Mouse (Mus musculus): ENCODE data around the gene Helz2. TPM values are rescaled to one million over a fixed set of nuclear protein-coding genes. Genes with fewer than 3 reads are reported as not detected.

Gene Helz2
- polyA plus RNA-seq, 1 experiment from 2014 or later: 1.6 TPM

DNA sequence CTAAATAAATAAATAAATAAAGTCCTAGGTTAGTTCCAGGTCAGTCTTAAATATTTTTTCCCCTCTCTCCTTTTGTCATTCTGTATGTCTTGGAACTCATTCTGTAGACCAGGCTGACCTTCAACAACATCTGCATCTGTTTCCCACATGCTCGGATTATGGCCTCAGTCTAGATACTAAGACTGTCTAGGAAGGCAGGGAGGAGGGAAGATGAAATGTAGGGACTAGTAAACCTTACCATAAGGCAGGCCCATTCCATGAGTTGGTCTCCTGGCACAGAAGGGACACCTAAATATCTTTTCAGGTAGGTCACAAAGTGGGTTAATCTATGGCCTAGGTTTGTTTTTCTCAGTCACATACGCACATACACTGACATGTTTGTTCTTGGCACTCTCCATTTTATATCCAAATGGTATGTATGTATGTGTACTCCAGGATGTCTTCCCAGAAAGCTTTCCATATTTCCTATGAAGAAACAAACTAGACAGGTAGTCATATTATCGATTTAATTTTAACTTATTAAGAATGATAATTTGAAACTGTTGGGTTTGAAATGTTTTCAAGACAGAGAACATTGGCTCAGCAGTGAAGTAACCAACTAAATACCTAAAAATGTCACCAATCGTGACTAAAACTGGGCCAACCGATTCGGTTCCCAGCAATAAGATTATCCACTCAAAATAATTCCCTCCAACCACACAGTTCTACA lies 45.0 kb upstream of the Helz2 start:
- no peak for ATAC-seq (ENCODE audit: low FRiP score, low TSS enrichment)
- no peaks in the 10 kb centered on the region for H3K9me3 ChIP-seq (ENCODE audit: control insufficient read depth, low read length)
- WGBS: 55% methylated on average over 6 of the region's 6 CpGs
- H3K4me3 ChIP-seq (ENCODE audit: low read depth, low read length): peak overlapping the region; percentile 73
- peak overlapping the region; percentile 91 for H3K9ac ChIP-seq (ENCODE audit: low read length)
- peak overlapping the region; percentile 97 for H3K27ac ChIP-seq (replicated peaks)
- no peaks in the 10 kb centered on the region for H3K36me3 ChIP-seq (ENCODE audit: control insufficient read depth, insufficient read depth, low read length)
- TF ChIP-seq EP300 (optimal IDR thresholded peaks at IDR 0.05) (no peak), CTCF (IDR thresholded peaks at IDR 0.05; ENCODE audit: low read depth) (no peak)
- no peak for DNase-seq (ENCODE audit: low spot score)
- H3K4me1 ChIP-seq (replicated peaks; ENCODE audit: control insufficient read depth, insufficient read depth): no peaks in the 10 kb centered on the region
- no peaks in the 10 kb centered on the region for H3K27me3 ChIP-seq (ENCODE audit: control insufficient read depth, insufficient read depth, low read length)
- peak overlapping the region; percentile 62 for H3K4me2 ChIP-seq (replicated peaks; ENCODE audit: low read depth)

DNA sequence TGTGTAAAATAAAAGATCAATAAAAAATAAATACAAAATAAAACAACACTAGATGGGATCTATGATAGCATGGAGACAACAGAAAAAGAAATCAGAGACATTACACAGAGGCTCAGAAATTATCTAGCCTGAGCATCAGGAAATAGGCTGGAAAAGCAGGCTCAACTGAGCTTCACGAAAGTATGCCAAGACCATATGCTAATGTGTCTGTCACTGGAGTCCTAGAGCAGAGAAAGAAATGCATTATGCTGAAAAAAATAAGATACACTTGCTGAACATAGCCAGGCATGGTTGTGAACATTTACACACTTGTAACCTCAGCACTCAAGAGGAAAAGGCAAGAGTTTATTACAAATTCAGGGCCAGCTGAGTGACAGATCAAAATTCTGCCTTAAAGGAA lies 38.1 kb upstream of the Helz2 start:
- 75% methylated on average over 1 of the region's 1 CpGs for WGBS
- Histone ChIP-seq H3K4me3 (ENCODE audit: low read depth, low read length) (no peak overlapping the region), H3K9ac (ENCODE audit: low read length) (no peak overlapping the region), H3K36me3 (ENCODE audit: control insufficient read depth, insufficient read depth, low read length) (peaks cover 5% of the 10 kb centered on the region; the same call in 1 of the 2 replicates), H3K4me1 (replicated peaks; ENCODE audit: control insufficient read depth, insufficient read depth) (no peaks in the 10 kb centered on the region), H3K4me2 (replicated peaks; ENCODE audit: low read depth) (no peak overlapping the region), H3K27me3 (ENCODE audit: control insufficient read depth, insufficient read depth, low read length) (no peaks in the 10 kb centered on the region), H3K27ac (replicated peaks) (no peak overlapping the region), H3K9me3 (ENCODE audit: control insufficient read depth, low read length) (no peaks in the 10 kb centered on the region)
- ATAC-seq (ENCODE audit: low FRiP score, low TSS enrichment) (no peak), DNase-seq (ENCODE audit: low spot score) (no peak)
- TF ChIP-seq CTCF (IDR thresholded peaks at IDR 0.05; ENCODE audit: low read depth) (no peak), EP300 (optimal IDR thresholded peaks at IDR 0.05) (no peak)

- ATAC-seq (ENCODE audit: low FRiP score, low TSS enrichment) (no peak), DNase-seq (ENCODE audit: low spot score) (no peak)
- 72% methylated on average over 3 of the region's 3 CpGs for WGBS
- H3K9ac ChIP-seq (ENCODE audit: low read length): no peak overlapping the region
- H3K27ac ChIP-seq (replicated peaks): no peak overlapping the region
- H3K4me3 ChIP-seq (ENCODE audit: low read depth, low read length): no peak overlapping the region
- peaks cover 10% of the 10 kb centered on the region; the same call in 1 of the 2 replicates for H3K36me3 ChIP-seq (ENCODE audit: control insufficient read depth, insufficient read depth, low read length)
- H3K27me3 ChIP-seq (ENCODE audit: control insufficient read depth, insufficient read depth, low read length): no peaks in the 10 kb centered on the region
- no peak overlapping the region for H3K4me2 ChIP-seq (replicated peaks; ENCODE audit: low read depth)
- no peaks in the 10 kb centered on the region for H3K9me3 ChIP-seq (ENCODE audit: control insufficient read depth, low read length)
- H3K4me1 ChIP-seq (replicated peaks; ENCODE audit: control insufficient read depth, insufficient read depth): no peaks in the 10 kb centered on the region
- TF ChIP-seq CTCF (IDR thresholded peaks at IDR 0.05; ENCODE audit: low read depth) (no peak), EP300 (optimal IDR thresholded peaks at IDR 0.05) (no peak)
These were observed 36.0 kb upstream of the Helz2 start for GRCm38 (mm10) chr2:181277866-181278265.

DNA sequence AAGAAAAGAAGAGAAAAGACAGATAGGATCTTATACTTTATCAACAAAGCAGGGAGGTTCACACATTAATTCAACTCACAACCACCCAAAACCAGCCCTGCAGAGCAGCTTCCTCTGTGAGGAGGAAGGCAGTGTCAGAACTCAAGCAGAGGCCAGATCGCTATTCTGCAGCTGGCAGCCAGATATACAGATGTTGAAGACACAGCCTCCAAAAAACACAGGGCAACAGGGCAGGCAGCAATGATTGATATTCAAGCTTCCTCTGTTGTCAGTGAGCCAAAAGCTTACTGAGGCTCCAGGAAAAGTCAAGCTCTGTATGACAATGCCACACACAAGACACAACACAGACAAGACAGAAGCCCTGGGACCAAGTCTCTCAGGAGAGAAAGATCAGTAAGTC lies 34.9 kb upstream of the Helz2 start:
- TF ChIP-seq CTCF (IDR thresholded peaks at IDR 0.05; ENCODE audit: low read depth): no peak
- TF ChIP-seq EP300 (optimal IDR thresholded peaks at IDR 0.05): no peak
- no peak overlapping the region for H3K4me3 ChIP-seq (ENCODE audit: low read depth, low read length)
- H3K9me3 ChIP-seq (ENCODE audit: control insufficient read depth, low read length): no peaks in the 10 kb centered on the region
- H3K36me3 ChIP-seq (ENCODE audit: control insufficient read depth, insufficient read depth, low read length): peaks cover 10% of the 10 kb centered on the region; the same call in 1 of the 2 replicates
- ATAC-seq (ENCODE audit: low FRiP score, low TSS enrichment): no peak
- no peaks in the 10 kb centered on the region for H3K27me3 ChIP-seq (ENCODE audit: control insufficient read depth, insufficient read depth, low read length)
- no peak for DNase-seq (ENCODE audit: low spot score)
- H3K27ac ChIP-seq (replicated peaks): no peak overlapping the region
- no peak overlapping the region for H3K4me2 ChIP-seq (replicated peaks; ENCODE audit: low read depth)
- WGBS: 71% methylated on average over 1 of the region's 1 CpGs
- no peaks in the 10 kb centered on the region for H3K4me1 ChIP-seq (replicated peaks; ENCODE audit: control insufficient read depth, insufficient read depth)
- no peak overlapping the region for H3K9ac ChIP-seq (ENCODE audit: low read length)

DNA sequence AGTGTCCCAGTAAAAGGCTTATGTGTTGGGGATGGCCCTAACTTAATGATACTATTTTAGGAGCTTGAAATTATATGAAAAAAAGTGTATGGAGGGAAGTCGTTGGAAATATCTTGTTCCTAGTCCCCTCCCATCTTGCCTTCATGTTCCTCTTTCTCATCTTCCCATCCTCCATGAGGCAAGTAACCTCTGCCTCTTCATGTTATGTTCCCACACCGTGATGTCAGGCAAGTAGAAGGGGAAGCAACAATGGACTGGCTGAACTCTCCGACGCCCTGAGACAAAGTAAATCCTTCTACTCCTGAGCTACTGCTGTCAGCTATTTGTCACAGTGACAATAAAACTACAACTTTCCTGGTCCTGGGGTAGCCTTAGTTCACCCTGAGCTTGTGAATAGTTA lies 32.8 kb upstream of the Helz2 start:
- peaks cover 12% of the 10 kb centered on the region; the same call in 1 of the 2 replicates for H3K36me3 ChIP-seq (ENCODE audit: control insufficient read depth, insufficient read depth, low read length)
- no peaks in the 10 kb centered on the region for H3K4me1 ChIP-seq (replicated peaks; ENCODE audit: control insufficient read depth, insufficient read depth)
- 86% methylated on average over 4 of the region's 4 CpGs for WGBS
- H3K9ac ChIP-seq (ENCODE audit: low read length): no peak overlapping the region
- ATAC-seq (ENCODE audit: low FRiP score, low TSS enrichment) (no peak), DNase-seq (ENCODE audit: low spot score) (no peak)
- no peaks in the 10 kb centered on the region for H3K9me3 ChIP-seq (ENCODE audit: control insufficient read depth, low read length)
- H3K27ac ChIP-seq (replicated peaks): no peak overlapping the region
- no peaks in the 10 kb centered on the region for H3K27me3 ChIP-seq (ENCODE audit: control insufficient read depth, insufficient read depth, low read length)
- H3K4me3 ChIP-seq (ENCODE audit: low read depth, low read length): no peak overlapping the region
- H3K4me2 ChIP-seq (replicated peaks; ENCODE audit: low read depth): no peak overlapping the region
- TF ChIP-seq EP300 (optimal IDR thresholded peaks at IDR 0.05) (no peak), CTCF (IDR thresholded peaks at IDR 0.05; ENCODE audit: low read depth) (no peak)

DNA sequence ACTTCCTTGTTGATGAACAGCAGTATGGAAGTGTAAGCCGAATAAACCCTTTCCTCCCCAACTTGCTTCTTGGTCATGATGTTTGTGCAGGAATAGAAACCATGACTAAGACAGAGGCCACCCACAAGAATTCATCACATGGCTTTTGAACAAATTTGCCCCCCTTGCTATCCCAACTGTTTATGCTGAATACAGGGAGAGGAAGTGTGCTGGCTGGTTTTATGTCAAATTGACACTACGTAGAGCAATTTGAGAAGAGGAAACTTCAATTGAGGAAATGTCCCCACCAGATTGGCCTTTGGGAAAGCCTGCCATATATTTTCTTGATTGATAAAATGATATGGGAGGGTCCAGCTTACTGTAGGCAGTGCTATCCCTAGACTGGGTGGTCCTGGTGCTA lies 32.0 kb upstream of the Helz2 start:
- WGBS: 96% methylated on average over 2 of the region's 2 CpGs
- no peaks in the 10 kb centered on the region for H3K4me1 ChIP-seq (replicated peaks; ENCODE audit: control insufficient read depth, insufficient read depth)

More for the DNA sequence above, 32.0 kb upstream of the Helz2 start:
- Histone ChIP-seq H3K27me3 (ENCODE audit: control insufficient read depth, insufficient read depth, low read length) (no peaks in the 10 kb centered on the region), H3K4me3 (ENCODE audit: low read depth, low read length) (no peak overlapping the region), H3K9ac (ENCODE audit: low read length) (no peak overlapping the region), H3K4me2 (replicated peaks; ENCODE audit: low read depth) (no peak overlapping the region), H3K36me3 (ENCODE audit: control insufficient read depth, insufficient read depth, low read length) (peaks cover 12% of the 10 kb centered on the region; the same call in 1 of the 2 replicates), H3K27ac (replicated peaks) (no peak overlapping the region), H3K9me3 (ENCODE audit: control insufficient read depth, low read length) (no peaks in the 10 kb centered on the region)
- ATAC-seq (ENCODE audit: low FRiP score, low TSS enrichment) (no peak), DNase-seq (ENCODE audit: low spot score) (no peak)
- TF ChIP-seq CTCF (IDR thresholded peaks at IDR 0.05; ENCODE audit: low read depth): no peak
